Mouse (Mus musculus): Measurements from ENCODE around the gene Exoc6b. TPM values are rescaled to one million over a fixed set of nuclear protein-coding genes. Genes with fewer than 3 reads are reported as not detected.
"Not testable (repeated sequence)": the region's sequence is repeated elsewhere in the genome, so short reads cannot be mapped to it uniquely, and the experiment has no call there.

The Exoc6b gene
- total RNA-seq, 2 experiments from 2014 or later: 81.3 to 85.1 TPM

GRCm38 (mm10) chr6:84660982-84661381 is 408.3 kb downstream of the Exoc6b start:
- intact Hi-C loops (cut with DNase I): no loop called here
- peak in 1 of 2 experiments; percentile 54 for DNase-seq (ENCODE audit: low spot score in 2 of 2)

GRCm38 (mm10) chr6:84657091-84657490 is 412.2 kb downstream of the Exoc6b start:
- no peak for DNase-seq (ENCODE audit: low spot score in 2 of 2)
- intact Hi-C loops (cut with DNase I): no loop called here

- DNase-seq (ENCODE audit: low spot score in 2 of 2): no peak
Measured at GRCm38 (mm10) chr6:84656680-84657079, 412.6 kb downstream of the Exoc6b start.

GRCm38 (mm10) chr6:84651902-84652301 is 417.4 kb downstream of the Exoc6b start:
- intact Hi-C loops (cut with DNase I): no loop called here
- no peak for DNase-seq (ENCODE audit: low spot score in 2 of 2)

More at GRCm38 (mm10) chr6:84656680-84657079, 412.6 kb downstream of the Exoc6b start:
- intact Hi-C loops (cut with DNase I): no loop called here

GRCm38 (mm10) chr6:84647197-84647596 is 422.1 kb downstream of the Exoc6b start:
- intact Hi-C loops (cut with DNase I): no loop called here
- peak in 1 of 2 experiments; percentile 5 for DNase-seq (ENCODE audit: low spot score in 2 of 2)

- intact Hi-C loops (cut with DNase I): no loop called here
- DNase-seq (ENCODE audit: low spot score in 2 of 2): no peak
Measured at GRCm38 (mm10) chr6:84646696-84647095, 422.6 kb downstream of the Exoc6b start.

- DNase-seq (ENCODE audit: low spot score in 2 of 2): no peak
- intact Hi-C loops (cut with DNase I): no loop called here
Measured at GRCm38 (mm10) chr6:84641062-84641431, 428.3 kb downstream of the Exoc6b start.

GRCm38 (mm10) chr6:84640324-84641061 is 428.8 kb downstream of the Exoc6b start:
- no peak for DNase-seq (ENCODE audit: low spot score in 2 of 2)
- intact Hi-C loops (cut with DNase I): no loop called here

- intact Hi-C loops (cut with DNase I): no loop called here
- no peak for DNase-seq (ENCODE audit: low spot score in 2 of 2)
Measured at GRCm38 (mm10) chr6:84638206-84638605, 431.1 kb downstream of the Exoc6b start.

- DNase-seq (ENCODE audit: low spot score in 2 of 2): no peak
- intact Hi-C loops (cut with DNase I): no loop called here
Measured at GRCm38 (mm10) chr6:84631588-84631987, 437.7 kb downstream of the Exoc6b start.

GRCm38 (mm10) chr6:84630276-84630675 is 439.0 kb downstream of the Exoc6b start:
- intact Hi-C loops (cut with DNase I): no loop called here
- DNase-seq (ENCODE audit: low spot score in 2 of 2): no peak

GRCm38 (mm10) chr6:84628831-84629230 is 440.5 kb downstream of the Exoc6b start:
- no peak for DNase-seq (ENCODE audit: low spot score in 2 of 2)
- intact Hi-C loops (cut with DNase I): no loop called here

GRCm38 (mm10) chr6:84626398-84626797 is 442.9 kb downstream of the Exoc6b start:
- intact Hi-C loops (cut with DNase I): no loop called here
- DNase-seq (ENCODE audit: low spot score in 2 of 2): no peak

- DNase-seq (ENCODE audit: low spot score in 2 of 2): no peak
- intact Hi-C loops (cut with DNase I): no loop called here
Measured at GRCm38 (mm10) chr6:84619166-84619565, 450.1 kb downstream of the Exoc6b start.

- intact Hi-C loops (cut with DNase I): no loop called here
- DNase-seq (ENCODE audit: low spot score in 2 of 2): no peak
Measured at GRCm38 (mm10) chr6:84617051-84617450, 452.3 kb downstream of the Exoc6b start.

- intact Hi-C loops (cut with DNase I): no loop called here
- no peak for DNase-seq (ENCODE audit: low spot score in 2 of 2)
Measured at GRCm38 (mm10) chr6:84616586-84616985, 452.7 kb downstream of the Exoc6b start.

- DNase-seq (ENCODE audit: low spot score in 2 of 2): no peak
- intact Hi-C loops (cut with DNase I): no loop called here
Measured at GRCm38 (mm10) chr6:84613561-84613960, 455.8 kb downstream of the Exoc6b start.

- intact Hi-C loops (cut with DNase I): no loop called here
- no peak for DNase-seq (ENCODE audit: low spot score in 2 of 2)
Measured at GRCm38 (mm10) chr6:84601136-84601889, 468.0 kb downstream of the Exoc6b start.

- not testable (repeated sequence) for DNase-seq (ENCODE audit: low spot score in 2 of 2)
- intact Hi-C loops (cut with DNase I): loop anchor here (10.0 kb wide), 1 partner anchor 416 kb away; no protein-coding TSS in a partner anchor
Measured at GRCm38 (mm10) chr6:84599296-84599695, 470.0 kb downstream of the Exoc6b start.

GRCm38 (mm10) chr6:84598725-84599124 is 470.6 kb downstream of the Exoc6b start:
- no peak for DNase-seq (ENCODE audit: low spot score in 2 of 2)
- intact Hi-C loops (cut with DNase I): loop anchor here (10.0 kb wide), 1 partner anchor 416 kb away; no protein-coding TSS in a partner anchor

- no peak for DNase-seq (ENCODE audit: low spot score in 2 of 2)
- intact Hi-C loops (cut with DNase I): loop anchor here (5.0 to 10.0 kb wide), 2 partner anchors 318 to 420 kb away; no protein-coding TSS in a partner anchor
Measured at GRCm38 (mm10) chr6:84594626-84595025, 474.7 kb downstream of the Exoc6b start.

Measured in left cerebral cortex, postnatal 25 days (tissue).